Mouse (Mus musculus) lung, adult 2 months (tissue): ENCODE data around the gene Sox5. TPM values are rescaled to one million over a fixed set of nuclear protein-coding genes. Genes with fewer than 3 reads are reported as not detected.

Source experiments
- DNase-seq: peaks from one replicate; pipeline ENCODE4 v3.0.0; 2022
- H3K4me1 ChIP-seq: fragments of 200-500 bp; 2 replicates; pipeline ENCODE4 v1.6.1; 2011; ENCODE audit warnings: low read length; ENCODE audit not compliant: control insufficient read depth, insufficient read depth
- H3K4me3 ChIP-seq: fragments of 200-500 bp; replicated peaks from 2 replicates; pipeline ENCODE3; 2011; ENCODE audit warnings: low read depth, mild to moderate bottlenecking, control low read depth, low read length; ENCODE audit errors: extremely low read depth
- CTCF ChIP-seq: fragments of 200-500 bp; IDR thresholded peaks from 2 replicates; pipeline ENCODE4 v1.5.1; 2011; ENCODE audit warnings: mild to moderate bottlenecking, low read length, control low read depth; ENCODE audit not compliant: insufficient read depth
- POLR2A ChIP-seq: fragments of 200-500 bp; IDR thresholded peaks from 2 replicates; pipeline ENCODE4 v1.6.1; 2011; ENCODE audit warnings: low read depth, mild to moderate bottlenecking, control low read depth, low read length, borderline replicate concordance; ENCODE audit errors: extremely low read depth
- WGBS: fragments of 180-500 bp; shearing (Covaris S2); methylation state at CpG from one replicate; pipeline ENCODE4 v1.1.7; 2018; 5-methylcytosine and 5-hydroxymethylcytosine counted together
- polyA plus RNA-seq: library from polyadenylated mRNA; depleted of rRNA; stranded (reverse); fragments of >200 nt; gene quantifications from 2 replicates; pipeline ENCODE4 v1.2.3, GENCODE M21; 2012

Sox5 gene
- polyA plus RNA-seq, 1 experiment, result 8.6 TPM

- no peak for DNase-seq
- H3K4me1 ChIP-seq, result no peaks in the 10 kb centered on the region
- 93% methylated on average over 3 of the region's 3 CpGs for WGBS
- no peak overlapping the region for H3K4me3 ChIP-seq
- TF ChIP-seq POLR2A (no peak), CTCF (no peak)
Measured at GRCm38 (mm10) chr6:143912316-143912715, 869.5 kb downstream of the Sox5 start.

GRCm38 (mm10) chr6:143904693-143905031 lies 877.1 kb downstream of the Sox5 start:
- no peak for TF ChIP-seq CTCF
- no peak for TF ChIP-seq POLR2A
- no peak for DNase-seq
- Histone ChIP-seq H3K4me1 (no peaks in the 10 kb centered on the region), H3K4me3 (no peak overlapping the region)

- TF ChIP-seq POLR2A (no peak), CTCF (no peak)
- WGBS, result 79% methylated on average over 10 of the region's 10 CpGs
- Histone ChIP-seq H3K4me3 (no peak overlapping the region), H3K4me1 (no peaks in the 10 kb centered on the region)
- no peak for DNase-seq
Measured at GRCm38 (mm10) chr6:143903981-143904692, 877.6 kb downstream of the Sox5 start.

- TF ChIP-seq POLR2A (no peak), CTCF (no peak)
- no peak overlapping the region for H3K4me3 ChIP-seq
- DNase-seq, result no peak
- H3K4me1 ChIP-seq, result no peaks in the 10 kb centered on the region
- 90% methylated on average over 4 of the region's 4 CpGs for WGBS
Measured at GRCm38 (mm10) chr6:143900871-143901270, 880.9 kb downstream of the Sox5 start.

GRCm38 (mm10) chr6:143895092-143895491 lies 886.7 kb downstream of the Sox5 start:
- TF ChIP-seq POLR2A (no peak), CTCF (no peak)
- 87% methylated on average over 6 of the region's 6 CpGs for WGBS
- Histone ChIP-seq H3K4me3 (no peak overlapping the region), H3K4me1 (no peaks in the 10 kb centered on the region)
- no peak for DNase-seq

- Histone ChIP-seq H3K4me3 (no peak overlapping the region), H3K4me1 (no peaks in the 10 kb centered on the region)
- no peak for DNase-seq
- TF ChIP-seq CTCF (no peak), POLR2A (no peak)
- WGBS, result 85% methylated on average over 2 of the region's 2 CpGs
Measured at GRCm38 (mm10) chr6:143892869-143893268, 888.9 kb downstream of the Sox5 start.

GRCm38 (mm10) chr6:143888556-143888955 lies 893.2 kb downstream of the Sox5 start:
- no peak for DNase-seq
- WGBS, result 76% methylated on average over 7 of the region's 7 CpGs
- H3K4me1 ChIP-seq, result no peaks in the 10 kb centered on the region
- TF ChIP-seq POLR2A (no peak), CTCF (no peak)
- H3K4me3 ChIP-seq, result no peak overlapping the region

- WGBS, result 38% methylated on average over 6 of the region's 6 CpGs
- Histone ChIP-seq H3K4me1 (no peaks in the 10 kb centered on the region), H3K4me3 (no peak overlapping the region)
- no peak for DNase-seq
- TF ChIP-seq POLR2A (no peak), CTCF (no peak)
Measured at GRCm38 (mm10) chr6:143878525-143878924, 903.3 kb downstream of the Sox5 start.

GRCm38 (mm10) chr6:143868790-143869189 lies 913.0 kb downstream of the Sox5 start:
- 60% methylated on average over 3 of the region's 3 CpGs for WGBS
- TF ChIP-seq POLR2A (no peak), CTCF (no peak)
- Histone ChIP-seq H3K4me3 (no peak overlapping the region), H3K4me1 (peaks cover 4% of the 10 kb centered on the region)
- DNase-seq, result no peak

GRCm38 (mm10) chr6:143868155-143868685 lies 913.6 kb downstream of the Sox5 start:
- 40% methylated on average over 3 of the region's 3 CpGs for WGBS
- Histone ChIP-seq H3K4me3 (no peak overlapping the region), H3K4me1 (peaks cover 4% of the 10 kb centered on the region)
- TF ChIP-seq CTCF (no peak), POLR2A (no peak)
- DNase-seq, result no peak
